Mouse (Mus musculus) midbrain, embryonic 11.5 days (tissue): ENCODE data around the gene Gm49333. TPM values are rescaled to one million over a fixed set of nuclear protein-coding genes. Genes with fewer than 3 reads are reported as not detected.

Experiments
- ATAC-seq: fragments of 200-750 bp; cut with Nextera tagmentation; 2 replicates; pipeline ENCODE4 v1.8.0; 2017; ENCODE audit warnings: moderate TSS enrichment, moderate library complexity; ENCODE audit not compliant: low FRiP score
- DNase-seq: peaks from one replicate; pipeline ENCODE4 v3.0.0; 2015; ENCODE audit warnings: low spot score; ENCODE audit errors: missing footprints
- H3K27ac ChIP-seq: fragments of 300-500 bp; sonication (generic); 2 replicates; pipeline ENCODE4 v1.5.1; 2014; ENCODE audit warnings: low read depth, low read length
- H3K27me3 ChIP-seq: fragments of 300-500 bp; sonication (generic); 2 replicates; pipeline ENCODE4 v1.6.1; 2014; ENCODE audit warnings: mild to moderate bottlenecking, low read length, moderate library complexity, mixed read lengths; ENCODE audit not compliant: control insufficient read depth, insufficient read depth
- H3K36me3 ChIP-seq: fragments of 300-500 bp; sonication (generic); 2 replicates; pipeline ENCODE4 v1.6.1; 2014; ENCODE audit warnings: mild to moderate bottlenecking, low read length, moderate library complexity, mixed read lengths; ENCODE audit not compliant: control insufficient read depth, insufficient read depth
- H3K4me1 ChIP-seq: fragments of 300-500 bp; sonication (generic); 2 replicates; pipeline ENCODE4 v1.6.1; 2014; ENCODE audit warnings: low read length; ENCODE audit not compliant: control insufficient read depth, insufficient read depth
- H3K4me2 ChIP-seq: fragments of 300-500 bp; sonication (generic); 2 replicates; pipeline ENCODE4 v1.6.1; 2014; ENCODE audit warnings: mild to moderate bottlenecking, moderate library complexity
- H3K4me3 ChIP-seq: fragments of 300-500 bp; sonication (generic); 2 replicates; pipeline ENCODE4 v1.5.1; 2014; ENCODE audit warnings: low read depth, low read length
- H3K9ac ChIP-seq: fragments of 300-500 bp; sonication (generic); 2 replicates; pipeline ENCODE4 v1.6.1; 2014; ENCODE audit warnings: low read length
- H3K9me3 ChIP-seq: fragments of 300-500 bp; sonication (generic); 2 replicates; pipeline ENCODE4 v1.6.1; 2016; ENCODE audit warnings: low read length; ENCODE audit not compliant: control insufficient read depth
- WGBS: fragments of 180-500 bp; shearing (Covaris S2); extraction: QIAGEN DNeasy Blood & Tissue Kit; methylation state at CpG from one replicate; pipeline ENCODE4 v1.1.7; 2014; 5-methylcytosine and 5-hydroxymethylcytosine counted together
- polyA plus RNA-seq: library from polyadenylated mRNA; unstranded; fragments of >200 nt; fragmentation: Nextera tagmentation; extraction: Ambion mirVana; gene quantifications from 2 replicates; pipeline ENCODE4 v1.2.1, GENCODE M21; 2014

Gene Gm49333
- polyA plus RNA-seq, 1 experiment from 2014 or later: not detected

DNA sequence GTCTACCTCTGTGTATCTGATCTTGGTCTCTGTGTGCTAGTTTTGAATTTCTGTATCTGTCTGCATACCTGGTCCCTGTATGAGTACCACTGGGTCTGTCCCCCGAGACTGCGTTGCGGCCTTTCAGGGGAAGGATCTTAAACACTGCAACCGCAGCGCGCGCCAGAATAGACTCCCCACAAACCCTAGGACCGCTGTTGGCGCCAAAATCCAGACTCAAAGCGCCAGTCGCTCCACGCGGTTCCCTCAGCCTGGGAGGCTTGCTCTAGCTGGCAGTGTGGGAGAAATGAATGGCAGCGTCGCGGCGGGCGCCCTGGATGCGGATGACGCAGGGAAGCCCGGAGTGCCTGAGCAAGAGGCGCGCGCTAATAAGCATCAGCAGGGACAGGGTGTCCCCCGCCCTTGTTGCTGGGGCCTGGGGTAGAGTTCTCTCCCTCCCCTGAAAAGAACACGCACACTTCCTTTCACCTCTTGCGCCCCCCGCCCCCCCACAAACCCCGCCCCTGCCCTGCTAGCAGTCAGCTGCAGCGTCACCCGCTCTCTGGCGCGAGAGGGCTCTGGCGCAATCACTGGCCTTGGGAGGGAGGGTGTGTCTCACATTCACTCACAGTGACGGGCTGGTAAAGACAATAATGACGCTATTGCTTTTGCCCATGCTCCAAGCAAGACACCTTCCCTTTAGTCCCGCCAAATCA, 10.7 kb downstream of the Gm49333 start:
- peaks cover 19% of the 10 kb centered on the region for H3K4me1 ChIP-seq
- peak; percentile 96 for DNase-seq
- peaks cover 3% of the 10 kb centered on the region; the same call in 1 of the 2 replicates for H3K27me3 ChIP-seq
- H3K9ac ChIP-seq: peak overlapping the region; percentile 85
- H3K9me3 ChIP-seq: no peaks in the 10 kb centered on the region
- peak overlapping the region; percentile 80 for H3K27ac ChIP-seq
- no peaks in the 10 kb centered on the region; the same call in 1 of the 2 replicates for H3K36me3 ChIP-seq
- peak overlapping the region; percentile 78 for H3K4me3 ChIP-seq
- peak overlapping the region; percentile 84 for H3K4me2 ChIP-seq
- under 1% methylated on average over 36 of the region's 37 CpGs for WGBS
- ATAC-seq: peak; percentile 67

DNA sequence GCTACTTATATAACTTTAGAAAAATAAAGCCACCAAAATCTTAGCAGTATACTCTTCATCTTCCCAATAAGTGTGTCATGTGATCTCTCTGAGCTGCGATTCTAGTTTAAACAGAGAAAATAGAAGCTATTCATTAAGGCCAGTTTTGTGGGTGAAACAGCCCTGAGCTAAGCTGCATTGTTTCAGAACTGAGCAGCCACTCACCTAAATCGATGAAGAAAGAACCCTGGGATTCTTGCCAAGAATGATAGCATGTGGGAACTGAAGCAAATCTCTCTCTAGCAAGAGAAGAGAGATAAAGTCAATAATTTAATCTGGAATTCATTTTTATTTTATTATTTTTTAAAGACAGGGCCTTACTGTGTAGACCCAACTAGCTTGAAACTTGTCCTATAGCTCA, 11.8 kb downstream of the Gm49333 start:
- Histone ChIP-seq H3K27ac (no peak overlapping the region), H3K4me1 (peaks cover 19% of the 10 kb centered on the region), H3K36me3 (no peaks in the 10 kb centered on the region), H3K4me2 (no peak overlapping the region), H3K27me3 (peaks cover 3% of the 10 kb centered on the region; the same call in 1 of the 2 replicates), H3K9ac (no peak overlapping the region), H3K4me3 (no peak overlapping the region), H3K9me3 (no peaks in the 10 kb centered on the region)
- WGBS: 51% methylated on average over 2 of the region's 2 CpGs
- ATAC-seq (no peak), DNase-seq (peak; percentile 72)

DNA sequence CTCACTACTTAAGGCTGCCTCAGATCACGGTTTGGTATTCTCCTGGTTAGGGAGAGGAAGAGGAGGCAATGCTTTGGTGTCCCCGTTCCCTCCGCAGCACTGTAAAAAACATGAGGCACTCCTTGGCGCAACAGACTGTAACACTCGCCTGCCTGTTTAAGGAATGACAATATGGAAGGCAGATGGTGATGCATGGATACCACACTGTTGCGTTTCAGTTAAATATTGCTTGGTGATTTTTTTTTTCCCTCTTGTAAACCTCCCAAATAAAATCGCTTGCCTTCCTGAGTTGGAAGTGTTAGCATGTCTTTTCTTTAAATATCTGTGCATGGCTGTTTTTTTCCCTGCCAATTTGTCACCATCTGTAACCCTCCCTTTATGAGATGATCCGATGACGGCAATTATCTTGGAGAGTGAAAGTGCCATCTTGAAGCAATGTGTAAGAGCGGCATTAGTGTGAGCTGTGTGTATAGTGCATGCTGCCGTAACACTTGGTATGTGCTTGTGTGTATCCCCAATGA, 17.5 kb downstream of the Gm49333 start:
- no peaks in the 10 kb centered on the region for H3K36me3 ChIP-seq
- no peak overlapping the region for H3K9ac ChIP-seq
- 63% methylated on average over 11 of the region's 11 CpGs for WGBS
- peaks cover 6% of the 10 kb centered on the region; the same call in 1 of the 2 replicates for H3K27me3 ChIP-seq
- ATAC-seq: no peak
- H3K4me3 ChIP-seq: no peak overlapping the region
- H3K4me1 ChIP-seq: peaks cover 4% of the 10 kb centered on the region; the same call in 1 of the 2 replicates
- no peak overlapping the region for H3K27ac ChIP-seq
- peak; percentile 83 for DNase-seq
- no peak overlapping the region; the same call in 1 of the 2 replicates for H3K4me2 ChIP-seq
- no peaks in the 10 kb centered on the region for H3K9me3 ChIP-seq

DNA sequence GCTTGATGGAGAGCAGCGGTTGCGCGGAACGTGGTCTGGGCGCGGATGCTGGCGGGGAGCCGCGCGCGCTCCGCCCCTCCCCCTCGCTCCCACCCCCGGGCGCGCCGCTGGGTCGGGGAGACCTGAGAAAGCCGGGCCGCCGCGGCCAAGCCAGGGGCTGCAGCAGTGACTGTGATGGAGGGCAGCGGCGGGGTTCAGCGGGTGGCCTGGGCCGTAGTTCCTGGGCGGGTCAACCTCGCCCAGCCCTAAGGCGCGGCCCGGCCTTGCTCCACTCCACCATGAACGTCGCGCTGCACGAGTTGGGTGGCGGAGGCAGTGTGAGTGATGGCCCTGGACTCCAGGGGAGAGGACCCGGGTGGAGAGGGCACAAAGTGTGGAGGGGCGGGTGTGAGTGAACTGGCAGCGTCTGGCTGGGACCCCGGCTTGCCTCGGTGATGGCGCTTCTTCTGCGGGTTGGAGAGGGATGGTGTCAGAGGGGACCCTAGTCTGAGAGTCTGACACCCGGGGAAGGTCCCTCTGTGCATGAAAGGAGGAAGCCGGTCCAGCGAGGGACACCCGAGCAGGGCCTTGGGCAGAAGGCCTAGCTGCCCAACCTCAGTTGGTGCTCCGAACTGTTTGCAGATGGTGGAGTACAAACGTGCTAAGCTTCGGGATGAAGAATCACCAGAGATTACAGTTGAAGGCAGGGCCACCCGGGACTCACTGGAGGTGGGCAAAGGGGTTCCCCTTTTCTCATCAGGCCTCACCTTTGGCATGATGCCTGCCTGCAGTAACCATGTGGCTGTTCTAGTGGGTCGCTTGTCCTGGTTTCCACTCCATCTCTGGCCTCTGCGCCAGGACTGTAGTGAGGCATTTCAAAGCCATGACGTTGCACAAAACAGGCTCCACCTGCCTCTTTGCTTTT, 18.6 kb downstream of the Gm49333 start, which contains the start of gene Ece2:
Gene Ece2, plus strand, starts transcription at position 98 of the 904 bp plus-strand sequence.
- peak; percentile 83 for ATAC-seq

DNA sequence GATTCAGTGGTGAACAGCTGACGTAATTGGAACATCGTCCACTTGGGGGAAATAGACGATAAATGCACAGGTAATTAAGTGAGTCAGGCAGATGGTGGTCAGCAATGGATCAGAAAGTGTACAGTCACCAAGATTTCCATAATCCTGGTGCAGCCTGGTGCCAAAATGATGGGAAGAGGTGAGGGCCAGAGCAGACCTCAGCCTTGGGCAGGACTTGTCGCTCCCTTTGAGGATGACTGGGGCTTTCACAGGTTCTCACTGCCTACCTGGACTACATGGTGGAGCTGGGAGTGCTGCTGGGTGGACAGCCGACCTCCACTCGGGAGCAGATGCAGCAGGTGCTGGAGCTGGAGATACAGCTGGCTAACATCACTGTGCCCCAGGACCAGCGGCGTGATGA, 26.0 kb downstream of the Gm49333 start:
- Histone ChIP-seq H3K27ac (no peak overlapping the region), H3K9me3 (no peaks in the 10 kb centered on the region), H3K36me3 (no peaks in the 10 kb centered on the region), H3K27me3 (no peaks in the 10 kb centered on the region), H3K9ac (no peak overlapping the region), H3K4me1 (no peaks in the 10 kb centered on the region), H3K4me2 (no peak overlapping the region), H3K4me3 (no peak overlapping the region)
- 82% methylated on average over 8 of the region's 8 CpGs for WGBS
- DNase-seq (no peak), ATAC-seq (no peak)

More for the DNA sequence above, 18.6 kb downstream of the Gm49333 start, which contains the start of gene Ece2:
- no peaks in the 10 kb centered on the region for H3K9me3 ChIP-seq
- peak within 1 kb of the TSS; percentile 89 for H3K4me2 ChIP-seq
- no peak within 1 kb of the TSS; the same call in 1 of the 2 replicates for H3K27ac ChIP-seq
- H3K4me3 ChIP-seq: peak within 1 kb of the TSS; percentile 56
- DNase-seq: peak; percentile 95
- H3K36me3 ChIP-seq: no peaks in the 10 kb centered on the region
- H3K9ac ChIP-seq: peak within 1 kb of the TSS; percentile 80
- peaks cover 4% of the 10 kb centered on the region; the same call in 1 of the 2 replicates for H3K4me1 ChIP-seq
- peaks cover 6% of the 10 kb centered on the region; the same call in 1 of the 2 replicates for H3K27me3 ChIP-seq
- 8% methylated on average over 54 of the region's 54 CpGs for WGBS

DNA sequence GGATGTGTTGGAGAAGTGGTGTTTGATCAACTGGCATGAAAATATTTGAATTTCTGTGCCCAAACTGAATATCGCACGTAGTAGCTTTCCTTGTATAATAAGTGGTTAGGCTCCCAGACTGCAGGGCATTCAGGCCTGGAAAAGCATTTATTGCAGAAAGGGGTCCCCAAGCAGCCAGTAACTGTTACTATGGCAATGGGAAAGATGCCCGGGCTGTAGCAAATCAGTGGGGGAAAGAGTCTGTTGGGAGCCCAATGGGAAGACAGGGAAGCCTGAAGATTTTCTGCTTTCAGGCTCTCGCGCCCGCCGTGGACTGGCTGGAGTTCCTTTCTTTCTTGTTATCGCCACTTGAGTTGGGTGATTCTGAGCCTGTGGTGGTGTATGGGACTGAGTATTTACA, 27.0 kb downstream of the Gm49333 start:
- DNase-seq: peak; percentile 1
- no peak overlapping the region for H3K4me3 ChIP-seq

GRCm38 (mm10) chr16:20642161-20642560, 30.8 kb downstream of the Gm49333 start:
- H3K4me3 ChIP-seq: no peak overlapping the region
- ATAC-seq: peak; percentile 59
- no peak overlapping the region for H3K9ac ChIP-seq

More for the DNA sequence above, 27.0 kb downstream of the Gm49333 start:
- no peaks in the 10 kb centered on the region for H3K36me3 ChIP-seq
- no peaks in the 10 kb centered on the region for H3K9me3 ChIP-seq
- no peak overlapping the region for H3K27ac ChIP-seq
- 85% methylated on average over 8 of the region's 8 CpGs for WGBS
- no peaks in the 10 kb centered on the region for H3K27me3 ChIP-seq
- H3K9ac ChIP-seq: no peak overlapping the region
- ATAC-seq: no peak
- no peak overlapping the region for H3K4me2 ChIP-seq
- H3K4me1 ChIP-seq: no peaks in the 10 kb centered on the region

GRCm38 (mm10) chr16:20643911-20644310, 32.5 kb downstream of the Gm49333 start:
- H3K9me3 ChIP-seq: no peaks in the 10 kb centered on the region
- no peak for ATAC-seq

More at GRCm38 (mm10) chr16:20642161-20642560, 30.8 kb downstream of the Gm49333 start:
- no peaks in the 10 kb centered on the region for H3K36me3 ChIP-seq
- no peaks in the 10 kb centered on the region for H3K27me3 ChIP-seq
- H3K4me1 ChIP-seq: no peaks in the 10 kb centered on the region
- no peaks in the 10 kb centered on the region for H3K9me3 ChIP-seq
- WGBS: 5% methylated on average over 7 of the region's 8 CpGs
- peak; percentile 92 for DNase-seq
- H3K27ac ChIP-seq: no peak overlapping the region
- no peak overlapping the region for H3K4me2 ChIP-seq

More at GRCm38 (mm10) chr16:20643911-20644310, 32.5 kb downstream of the Gm49333 start:
- WGBS: 86% methylated on average over 7 of the region's 7 CpGs
- Histone ChIP-seq H3K27me3 (no peaks in the 10 kb centered on the region), H3K4me2 (no peak overlapping the region), H3K27ac (no peak overlapping the region), H3K9ac (no peak overlapping the region), H3K36me3 (no peaks in the 10 kb centered on the region), H3K4me3 (no peak overlapping the region), H3K4me1 (no peaks in the 10 kb centered on the region)
- peak; percentile 10 for DNase-seq
